In genomic region chr11:79215539-79215938, GRCm38 (mm10) we compare ENCODE assay signal across 27 mouse cellular contexts. TPM values are rescaled to one million over a fixed set of nuclear protein-coding genes. Genes with fewer than 3 reads are reported as not detected.
DNase-seq lines count a peak whose midpoint lies in the region; ATAC-seq lines count a peak whose summit lies in the region.
"Had no signal": no experiment of that assay in that cellular context is flagged by ENCODE, and none has a peak within 500 bp of the region (broad histone marks: within the 10 kb centered on the region; RNA-seq: fewer than 3 reads in every experiment).

No protein-coding gene starts in this region.

- WGBS in heart, embryonic 10.5 days, result 53% methylated on average over 2 of the region's 2 CpGs
- WGBS in hindbrain, embryonic 13.5 days, result 86% methylated on average over 2 of the region's 2 CpGs
- WGBS in hindbrain, embryonic 16.5 days, result 80% methylated on average over 2 of the region's 2 CpGs
- 46% methylated on average over 2 of the region's 2 CpGs for WGBS in lung, embryonic 16.5 days
- 63% methylated on average over 2 of the region's 2 CpGs for WGBS in stomach, embryonic 16.5 days

- H3K27me3 ChIP-seq in heart, embryonic 10.5 days (ENCODE audit: insufficient read depth, poor library complexity, severe bottlenecking), result no peaks in the 10 kb centered on the region
- H3K27me3 ChIP-seq in hindbrain, embryonic 13.5 days, result no peaks in the 10 kb centered on the region
- no peaks in the 10 kb centered on the region for H3K27me3 ChIP-seq in hindbrain, embryonic 16.5 days (replicated peaks; ENCODE audit: control insufficient read depth, insufficient read depth, low read length)
- no peaks in the 10 kb centered on the region for H3K27me3 ChIP-seq in lung, embryonic 16.5 days (ENCODE audit: control insufficient read depth, insufficient read depth, low read depth, low read length)
- no peaks in the 10 kb centered on the region for H3K27me3 ChIP-seq in stomach, embryonic 16.5 days (ENCODE audit: control insufficient read depth, insufficient read depth, low read length)
- H3K27me3 ChIP-seq: CH12.LX; embryonic facial prominence, embryonic 13.5 days; limb, embryonic 15.5 days; lung, embryonic 15.5 days had no signal

- no peak for DNase-seq in heart, embryonic 10.5 days (ENCODE audit: low spot score)
- no peak for DNase-seq in heart, postnatal 10 days
- no peak for DNase-seq in lung, postnatal 36 days
- no peak for DNase-seq in right cerebral cortex, postnatal 25 days
- DNase-seq: adrenal gland, adult 8-10 months; B cell, adult 2 months; cerebellum, adult 8-10 months; cerebellum, postnatal 36 days; embryo, embryonic 11 days; gastrocnemius, postnatal 10 days; heart, adult 2 months; kidney, adult 8-10 months; layer of hippocampus, adult 9-11 months; right cerebral cortex, adult 18-20 months had no signal

- H3K4me1 ChIP-seq in heart, embryonic 10.5 days, result peaks cover 19% of the 10 kb centered on the region
- no peaks in the 10 kb centered on the region for H3K4me1 ChIP-seq in hindbrain, embryonic 13.5 days (replicated peaks)
- no peaks in the 10 kb centered on the region for H3K4me1 ChIP-seq in hindbrain, embryonic 16.5 days (ENCODE audit: control insufficient read depth, insufficient read depth, low read depth, low read length)
- peaks cover 15% of the 10 kb centered on the region for H3K4me1 ChIP-seq in lung, embryonic 16.5 days (replicated peaks; ENCODE audit: control insufficient read depth, insufficient read depth, low read length)
- H3K4me1 ChIP-seq in stomach, embryonic 16.5 days (ENCODE audit: control insufficient read depth, insufficient read depth, low read length), result no peaks in the 10 kb centered on the region

- H3K9ac ChIP-seq in hindbrain, embryonic 13.5 days, result 0 out of 2 replicates have a peak overlapping the region, but pooled peaks have one; percentile 8
- no peak overlapping the region for H3K9ac ChIP-seq in hindbrain, embryonic 16.5 days (ENCODE audit: low read depth, low read length)
- 0 out of 2 replicates have a peak overlapping the region, but pooled peaks have one; percentile 17 for H3K9ac ChIP-seq in lung, embryonic 16.5 days (ENCODE audit: low read length)
- 0 out of 2 replicates have a peak overlapping the region, but pooled peaks have one; percentile 28 for H3K9ac ChIP-seq in stomach, embryonic 16.5 days (ENCODE audit: low read length)
- H3K9ac ChIP-seq: embryonic facial prominence, embryonic 13.5 days; limb, embryonic 15.5 days; liver, embryonic 14.5 days; lung, embryonic 15.5 days had no signal

- intact Hi-C loops in heart, postnatal 10 days (cut with DNase I), result loop anchor here (2.0 kb wide), 2 partner anchors 71 to 249 kb away; no protein-coding TSS in a partner anchor

- peak overlapping the region; percentile 74 for H3K27ac ChIP-seq in heart, embryonic 10.5 days
- H3K27ac ChIP-seq in hindbrain, embryonic 13.5 days, result no peak overlapping the region
- H3K27ac ChIP-seq in hindbrain, embryonic 16.5 days (ENCODE audit: low read depth, low read length), result no peak overlapping the region
- H3K27ac ChIP-seq in lung, embryonic 16.5 days (ENCODE audit: low read length), result no peak overlapping the region
- H3K27ac ChIP-seq in stomach, embryonic 16.5 days (ENCODE audit: low read length), result no peak overlapping the region
- H3K27ac ChIP-seq: embryonic facial prominence, embryonic 13.5 days; liver, embryonic 14.5 days; midbrain, embryonic 10.5 days had no signal

- H3K4me2 ChIP-seq in hindbrain, embryonic 13.5 days, result no peak overlapping the region
- no peak overlapping the region for H3K4me2 ChIP-seq in hindbrain, embryonic 16.5 days (ENCODE audit: low read length)
- no peak overlapping the region for H3K4me2 ChIP-seq in lung, embryonic 16.5 days (ENCODE audit: low read depth, low read length)
- no peak overlapping the region for H3K4me2 ChIP-seq in stomach, embryonic 16.5 days (ENCODE audit: low read depth, low read length)
- H3K4me2 ChIP-seq: embryonic facial prominence, embryonic 13.5 days; limb, embryonic 15.5 days; lung, embryonic 15.5 days had no signal

- no peaks in the 10 kb centered on the region for H3K36me3 ChIP-seq in heart, embryonic 10.5 days
- no peaks in the 10 kb centered on the region for H3K36me3 ChIP-seq in hindbrain, embryonic 13.5 days
- H3K36me3 ChIP-seq in hindbrain, embryonic 16.5 days (ENCODE audit: control insufficient read depth, insufficient read depth, low read length), result no peaks in the 10 kb centered on the region
- H3K36me3 ChIP-seq in lung, embryonic 16.5 days (ENCODE audit: control insufficient read depth, insufficient read depth, low read length), result no peaks in the 10 kb centered on the region
- H3K36me3 ChIP-seq in stomach, embryonic 16.5 days (ENCODE audit: control insufficient read depth, insufficient read depth, low read length), result no peaks in the 10 kb centered on the region
- H3K36me3 ChIP-seq: embryonic facial prominence, embryonic 13.5 days; G1E; limb, embryonic 15.5 days; lung, embryonic 15.5 days; midbrain, embryonic 10.5 days had no signal

- ATAC-seq in hindbrain, embryonic 13.5 days (ENCODE audit: low FRiP score), result no peak
- no peak for ATAC-seq in hindbrain, embryonic 16.5 days
- no peak for ATAC-seq in lung, embryonic 16.5 days (ENCODE audit: low read depth)
- ATAC-seq in stomach, embryonic 16.5 days (ENCODE audit: insufficient read depth, low FRiP score), result no peak
- ATAC-seq: activated CD4-positive, CD25-positive, alpha-beta regulatory T cell, adult 4 months; forebrain, embryonic 14.5 days had no signal

- no peak overlapping the region for H3K4me3 ChIP-seq in heart, embryonic 10.5 days
- no peak overlapping the region for H3K4me3 ChIP-seq in hindbrain, embryonic 13.5 days
- H3K4me3 ChIP-seq in hindbrain, embryonic 16.5 days (ENCODE audit: low read length), result no peak overlapping the region
- no peak overlapping the region for H3K4me3 ChIP-seq in lung, embryonic 16.5 days (ENCODE audit: low read length)
- H3K4me3 ChIP-seq in stomach, embryonic 16.5 days (replicated peaks; ENCODE audit: low read length), result no peak overlapping the region
- H3K4me3 ChIP-seq: embryonic facial prominence, embryonic 13.5 days; heart, adult 2 months; limb, embryonic 15.5 days; lung, embryonic 15.5 days; midbrain, embryonic 10.5 days had no signal

- H3K9me3 ChIP-seq in heart, embryonic 10.5 days, result no peaks in the 10 kb centered on the region
- H3K9me3 ChIP-seq in hindbrain, embryonic 13.5 days, result no peaks in the 10 kb centered on the region
- H3K9me3 ChIP-seq in hindbrain, embryonic 16.5 days (ENCODE audit: control insufficient read depth, low read length), result no peaks in the 10 kb centered on the region
- H3K9me3 ChIP-seq in lung, embryonic 16.5 days (ENCODE audit: control insufficient read depth, low read length), result peaks cover 3% of the 10 kb centered on the region; the same call in 1 of the 2 replicates
- H3K9me3 ChIP-seq in stomach, embryonic 16.5 days (replicated peaks; ENCODE audit: control insufficient read depth, low read length), result no peaks in the 10 kb centered on the region
- H3K9me3 ChIP-seq: embryonic facial prominence, embryonic 13.5 days; limb, embryonic 15.5 days; lung, embryonic 15.5 days; midbrain, embryonic 10.5 days had no signal

RNA-seq across cellular contexts. Expression of gene Wsb1, which starts 38.9 kb away (rescaled TPM):
- polyA plus RNA-seq in heart, embryonic 10.5 days (2016; fragmentation: Nextera tagmentation; extraction: Ambion mirVana), result 169 and 203 TPM in 2 replicates
- 10 to 100 TPM; 40.9 to 48.5 TPM for total RNA-seq in heart, postnatal 10 days (2021)
- 571 and 597 TPM in 2 replicates for polyA plus RNA-seq in hindbrain, embryonic 13.5 days (2015; fragmentation: Nextera tagmentation; extraction: Ambion mirVana)
- polyA plus RNA-seq in hindbrain, embryonic 16.5 days (2015; fragmentation: Nextera tagmentation; extraction: Ambion mirVana), result 380 and 432 TPM in 2 replicates
- 208 and 222 TPM in 2 replicates for polyA plus RNA-seq in lung, embryonic 16.5 days (2015; fragmentation: Nextera tagmentation; extraction: Ambion mirVana)
- 188 and 192 TPM in 2 replicates for polyA plus RNA-seq in stomach, embryonic 16.5 days (2015; fragmentation: Nextera tagmentation; extraction: Ambion mirVana)
